Mouse (Mus musculus): ENCODE measurements at regions not wholly inside any gene's neighbourhood (a gene's known extent, or its start where the extent isn't known, plus 50 kb on each side); places are given as distances from the start of the nearest gene placed in this dataset.

DNA sequence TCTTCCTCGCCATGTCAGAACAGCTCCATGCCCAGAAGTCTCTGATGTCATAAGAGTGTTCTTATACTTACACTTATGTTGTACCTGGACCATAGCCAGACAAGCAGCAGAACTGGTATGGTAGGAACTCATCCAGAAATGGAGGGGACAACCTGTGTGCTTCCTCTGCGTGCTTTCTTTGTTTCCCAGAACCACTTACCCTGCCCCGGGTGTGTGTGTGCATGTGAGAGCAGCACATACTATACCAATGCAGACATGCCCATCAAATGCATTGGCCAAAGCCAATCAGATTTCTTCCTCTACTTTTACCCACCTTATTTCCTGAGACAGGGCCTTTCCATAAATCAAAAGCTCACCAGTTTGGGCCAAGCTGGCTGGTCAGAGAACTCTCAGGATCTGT, 99.2 kb upstream of the Cd180 start:
- no peaks in the 10 kb centered on the region for H3K36me3 ChIP-seq
- 0 out of 2 replicates have a peak, but pooled peaks cover 6% of the 10 kb centered on the region for H3K27me3 ChIP-seq
- peaks cover 28% of the 10 kb centered on the region for H3K4me1 ChIP-seq
- no peak overlapping the region for H3K4me3 ChIP-seq
- ATAC-seq (ENCODE audit: low FRiP score, low read depth) = no peak
- 83% methylated on average over 3 of the region's 3 CpGs for WGBS
- H3K4me2 ChIP-seq (replicated peaks) = no peak overlapping the region
- H3K9ac ChIP-seq = no peak overlapping the region
- H3K27ac ChIP-seq = no peak overlapping the region
- no peaks in the 10 kb centered on the region for H3K9me3 ChIP-seq

DNA sequence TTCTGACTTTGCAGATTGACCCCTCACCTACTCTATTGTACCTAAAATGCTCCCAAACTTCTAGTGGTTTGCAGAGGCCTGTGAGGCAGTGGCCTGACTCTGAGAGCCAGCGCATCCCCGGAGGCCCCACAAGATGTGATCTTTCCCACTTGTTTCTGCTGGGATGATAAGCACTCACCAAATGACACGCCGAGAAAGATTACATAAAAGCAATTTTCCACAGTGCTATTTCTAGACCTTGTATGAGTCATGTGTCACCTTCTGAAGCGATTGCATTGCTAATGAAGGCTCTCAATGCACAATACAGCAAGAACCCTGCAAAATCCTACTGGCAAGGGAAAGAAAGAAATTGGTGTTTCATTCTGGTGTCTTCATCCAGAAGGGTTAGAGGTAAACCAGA, 97.8 kb upstream of the Cd180 start:
- no peak for ATAC-seq (ENCODE audit: low FRiP score, low read depth)
- WGBS = 97% methylated on average over 5 of the region's 5 CpGs

DNA sequence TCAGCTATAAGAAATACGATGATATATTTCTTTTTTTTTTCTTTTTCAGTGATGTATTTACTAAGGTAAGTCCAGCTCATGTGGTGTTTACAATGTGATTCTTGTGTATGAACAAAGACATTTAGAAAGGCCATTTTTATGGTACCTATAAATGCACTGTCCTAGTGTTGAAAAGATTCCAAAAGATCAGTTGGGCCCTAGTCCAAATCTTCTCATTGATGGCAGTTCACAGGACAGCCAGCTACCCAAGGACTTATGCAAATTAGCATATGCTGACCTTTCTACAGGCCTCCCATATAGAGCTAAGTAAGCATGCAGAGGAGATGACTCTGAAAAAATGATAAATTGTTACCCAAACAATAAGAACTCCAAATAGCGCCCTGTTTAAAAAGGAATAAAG, 97.3 kb upstream of the Cd180 start:
- peaks cover 10% of the 10 kb centered on the region; the same call in 1 of the 2 replicates for H3K4me1 ChIP-seq
- no peak overlapping the region for H3K4me3 ChIP-seq
- H3K9me3 ChIP-seq = no peaks in the 10 kb centered on the region
- H3K4me2 ChIP-seq (replicated peaks) = no peak overlapping the region
- H3K36me3 ChIP-seq = no peaks in the 10 kb centered on the region
- WGBS = 92% methylated on average over 2 of the region's 2 CpGs
- no peak overlapping the region for H3K9ac ChIP-seq
- ATAC-seq (ENCODE audit: low FRiP score, low read depth) = no peak
- no peak overlapping the region for H3K27ac ChIP-seq
- 0 out of 2 replicates have a peak, but pooled peaks cover 6% of the 10 kb centered on the region for H3K27me3 ChIP-seq

More for the DNA sequence above, 97.8 kb upstream of the Cd180 start:
- Histone ChIP-seq H3K4me3 (no peak overlapping the region), H3K36me3 (no peaks in the 10 kb centered on the region), H3K4me1 (peaks cover 14% of the 10 kb centered on the region), H3K27ac (no peak overlapping the region), H3K9ac (no peak overlapping the region), H3K27me3 (0 out of 2 replicates have a peak, but pooled peaks cover 6% of the 10 kb centered on the region), H3K9me3 (no peaks in the 10 kb centered on the region), H3K4me2 (replicated peaks) (no peak overlapping the region)

GRCm38 (mm10) chr13:102598181-102598580, 95.2 kb upstream of the Cd180 start:
- 87% methylated on average over 5 of the region's 5 CpGs for WGBS
- ATAC-seq (ENCODE audit: low FRiP score, low read depth) = no peak

DNA sequence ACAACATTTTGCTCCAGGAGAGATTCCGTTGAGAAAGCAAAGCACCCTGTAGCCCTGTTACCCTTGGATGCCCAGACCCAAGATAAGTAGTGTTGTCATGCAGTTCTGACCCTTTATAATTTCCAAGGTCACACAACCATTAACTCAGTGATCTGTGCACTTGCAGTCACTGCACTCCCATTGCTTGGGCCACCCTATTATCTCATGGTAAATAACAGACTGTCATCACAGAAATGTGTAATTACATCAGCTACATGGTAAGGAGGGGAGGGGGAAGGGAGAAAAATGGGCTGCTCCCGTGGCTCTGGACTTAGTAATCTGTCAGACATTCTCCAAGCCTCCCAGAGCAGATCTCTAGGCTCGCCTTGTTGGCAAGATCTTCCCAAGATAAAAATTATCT, 93.8 kb upstream of the Cd180 start:
- Histone ChIP-seq H3K9ac (no peak overlapping the region), H3K4me3 (no peak overlapping the region), H3K27ac (no peak overlapping the region), H3K27me3 (no peaks in the 10 kb centered on the region), H3K4me2 (replicated peaks) (no peak overlapping the region), H3K9me3 (no peaks in the 10 kb centered on the region), H3K4me1 (no peaks in the 10 kb centered on the region), H3K36me3 (no peaks in the 10 kb centered on the region)
- WGBS = 70% methylated on average over 3 of the region's 3 CpGs
- no peak for ATAC-seq (ENCODE audit: low FRiP score, low read depth)

More at GRCm38 (mm10) chr13:102598181-102598580, 95.2 kb upstream of the Cd180 start:
- no peak overlapping the region for H3K9ac ChIP-seq
- H3K9me3 ChIP-seq = no peaks in the 10 kb centered on the region
- H3K27me3 ChIP-seq = no peaks in the 10 kb centered on the region
- H3K4me1 ChIP-seq = no peaks in the 10 kb centered on the region
- H3K36me3 ChIP-seq = no peaks in the 10 kb centered on the region
- H3K4me2 ChIP-seq (replicated peaks) = no peak overlapping the region
- H3K27ac ChIP-seq = no peak overlapping the region
- H3K4me3 ChIP-seq = no peak overlapping the region

- ATAC-seq (ENCODE audit: low FRiP score, low read depth) = no peak
- H3K4me3 ChIP-seq = no peak overlapping the region
- no peaks in the 10 kb centered on the region for H3K4me1 ChIP-seq
- H3K36me3 ChIP-seq = no peaks in the 10 kb centered on the region
- no peak overlapping the region for H3K4me2 ChIP-seq (replicated peaks)
- no peaks in the 10 kb centered on the region for H3K27me3 ChIP-seq
- WGBS = 84% methylated on average over 4 of the region's 4 CpGs
- no peak overlapping the region for H3K9ac ChIP-seq
- H3K9me3 ChIP-seq = no peaks in the 10 kb centered on the region
- H3K27ac ChIP-seq = no peak overlapping the region
Measured at GRCm38 (mm10) chr13:102600026-102600425, 93.3 kb upstream of the Cd180 start.

GRCm38 (mm10) chr13:102624461-102624860, 68.9 kb upstream of the Cd180 start:
- no peaks in the 10 kb centered on the region for H3K27me3 ChIP-seq
- H3K36me3 ChIP-seq = no peaks in the 10 kb centered on the region
- no peak for ATAC-seq (ENCODE audit: low FRiP score, low read depth)
- 84% methylated on average over 2 of the region's 2 CpGs for WGBS
- H3K9me3 ChIP-seq = no peaks in the 10 kb centered on the region
- no peak overlapping the region for H3K4me2 ChIP-seq (replicated peaks)
- H3K9ac ChIP-seq = no peak overlapping the region
- H3K27ac ChIP-seq = peak overlapping the region; percentile 90; the same call in 1 of the 2 replicates
- H3K4me1 ChIP-seq = peaks cover 28% of the 10 kb centered on the region
- no peak overlapping the region for H3K4me3 ChIP-seq

DNA sequence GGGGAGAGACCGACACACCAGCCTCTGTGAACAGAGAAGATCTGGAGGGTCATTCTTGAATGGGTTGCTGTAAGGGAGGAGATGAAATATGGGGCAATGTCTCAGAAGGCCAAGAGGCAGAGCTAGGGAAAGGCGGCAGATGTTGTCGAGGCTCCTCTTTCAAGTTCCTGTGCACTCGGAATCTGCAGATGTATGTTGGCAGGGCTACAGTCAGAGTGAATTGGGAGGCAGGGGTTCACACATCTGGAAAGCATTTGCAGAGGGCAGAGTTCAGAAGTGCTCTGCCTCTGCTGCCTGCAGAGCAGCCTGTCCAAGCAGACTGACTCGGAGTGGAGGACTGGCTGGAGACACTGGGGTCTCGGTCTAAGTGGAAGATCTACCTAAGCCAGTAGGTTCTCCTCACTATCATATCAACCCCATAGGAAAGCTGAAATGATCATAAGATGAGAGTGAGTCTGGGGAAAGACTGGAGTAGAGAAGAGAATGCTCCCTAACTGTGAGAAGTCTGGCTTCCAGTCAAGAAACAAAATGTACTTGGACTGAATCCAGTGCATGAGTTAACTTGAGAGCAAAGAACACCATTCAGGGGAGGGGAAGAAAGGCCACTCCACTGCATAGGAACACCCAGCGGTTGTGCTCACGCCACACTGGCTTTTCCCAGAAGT, 68.1 kb upstream of the Cd180 start:
- H3K4me3 ChIP-seq = no peak overlapping the region
- ATAC-seq (ENCODE audit: low FRiP score, low read depth) = peak; percentile 95
- H3K27me3 ChIP-seq = no peaks in the 10 kb centered on the region
- H3K9me3 ChIP-seq = no peaks in the 10 kb centered on the region
- H3K9ac ChIP-seq = no peak overlapping the region
- H3K36me3 ChIP-seq = no peaks in the 10 kb centered on the region
- 10% methylated on average over 8 of the region's 8 CpGs for WGBS
- H3K27ac ChIP-seq = peak overlapping the region; percentile 90
- H3K4me1 ChIP-seq = peaks cover 28% of the 10 kb centered on the region
- H3K4me2 ChIP-seq (replicated peaks) = peak overlapping the region; percentile 51

- H3K36me3 ChIP-seq = no peaks in the 10 kb centered on the region
- 0 out of 2 replicates have a peak, but pooled peaks have one; percentile 3 for ATAC-seq (ENCODE audit: low FRiP score, low read depth)
- H3K4me2 ChIP-seq (replicated peaks) = peak overlapping the region; percentile 51
- H3K4me3 ChIP-seq = no peak overlapping the region
- H3K27me3 ChIP-seq = no peaks in the 10 kb centered on the region
- H3K9me3 ChIP-seq = no peaks in the 10 kb centered on the region
- 9% methylated on average over 5 of the region's 5 CpGs for WGBS
- peak overlapping the region; percentile 90 for H3K27ac ChIP-seq
- H3K9ac ChIP-seq = no peak overlapping the region
- H3K4me1 ChIP-seq = peaks cover 28% of the 10 kb centered on the region
Measured at GRCm38 (mm10) chr13:102625836-102626340, 67.5 kb upstream of the Cd180 start.

GRCm38 (mm10) chr13:102627786-102628185, 65.6 kb upstream of the Cd180 start:
- Histone ChIP-seq H3K4me1 (peaks cover 28% of the 10 kb centered on the region), H3K4me3 (no peak overlapping the region), H3K9ac (no peak overlapping the region), H3K27me3 (no peaks in the 10 kb centered on the region), H3K4me2 (replicated peaks) (no peak overlapping the region), H3K36me3 (no peaks in the 10 kb centered on the region), H3K27ac (no peak overlapping the region), H3K9me3 (no peaks in the 10 kb centered on the region)
- ATAC-seq (ENCODE audit: low FRiP score, low read depth) = no peak
- 57% methylated on average over 4 of the region's 4 CpGs for WGBS

DNA sequence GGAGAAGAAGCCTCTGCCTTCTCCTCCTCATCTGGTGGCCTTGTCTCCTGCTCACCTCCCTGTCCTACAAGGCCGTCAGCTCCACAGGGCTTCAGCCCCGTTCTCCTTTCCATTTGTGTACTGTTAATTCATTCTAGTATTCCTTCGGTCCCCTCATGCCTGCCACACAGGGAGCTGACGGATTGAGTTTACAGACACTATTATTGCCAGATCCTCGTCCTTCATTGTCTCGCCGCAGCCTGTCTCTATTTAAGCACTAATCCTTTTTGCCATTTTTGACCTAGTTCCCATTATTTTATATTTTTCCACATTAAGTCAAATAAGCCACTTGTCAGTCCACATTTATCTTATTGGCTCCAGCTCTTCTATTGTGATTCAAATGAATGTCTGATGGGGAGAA, 64.2 kb upstream of the Cd180 start:
- Histone ChIP-seq H3K4me2 (replicated peaks) (no peak overlapping the region), H3K27ac (no peak overlapping the region), H3K4me1 (peaks cover 27% of the 10 kb centered on the region), H3K9me3 (no peaks in the 10 kb centered on the region), H3K27me3 (peaks cover 5% of the 10 kb centered on the region; the same call in 1 of the 2 replicates), H3K36me3 (no peaks in the 10 kb centered on the region), H3K4me3 (no peak overlapping the region), H3K9ac (no peak overlapping the region)
- 79% methylated on average over 7 of the region's 7 CpGs for WGBS
- no peak for ATAC-seq (ENCODE audit: low FRiP score, low read depth)

DNA sequence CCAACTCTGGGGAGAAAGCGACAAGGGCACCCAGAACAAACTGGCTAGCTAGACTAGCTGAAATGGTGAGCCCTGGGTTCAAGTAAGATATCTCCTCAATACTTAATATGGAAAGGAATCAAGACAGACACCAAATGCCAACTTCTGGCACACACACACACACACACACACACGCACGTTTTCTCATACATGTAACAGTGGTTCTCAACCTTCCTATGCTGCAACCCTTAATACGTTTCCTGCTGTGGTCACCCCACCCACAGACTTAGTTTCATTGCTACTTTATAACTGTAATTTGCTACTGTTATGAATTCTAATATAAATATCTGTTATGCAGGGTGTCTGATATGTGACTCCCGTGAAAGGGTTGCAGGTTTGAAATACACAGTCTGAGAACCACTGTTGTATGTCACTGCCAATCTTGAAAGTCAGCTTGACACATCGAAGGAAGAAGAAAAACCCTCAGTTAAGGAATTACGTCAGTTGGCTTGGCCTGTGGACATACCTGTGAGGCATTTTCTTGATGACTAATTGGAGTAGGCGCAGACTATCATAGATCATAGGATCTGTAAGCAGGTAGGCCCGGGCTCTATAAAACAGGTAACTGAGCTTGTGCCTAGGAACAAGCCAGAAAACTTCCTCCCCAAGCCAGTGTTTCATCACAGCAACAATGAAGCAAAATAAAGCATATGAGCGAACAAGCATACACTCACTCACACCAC, 59.0 kb upstream of the Cd180 start:
- no peak overlapping the region for H3K9ac ChIP-seq
- peaks cover 5% of the 10 kb centered on the region; the same call in 1 of the 2 replicates for H3K27me3 ChIP-seq
- ATAC-seq (ENCODE audit: low FRiP score, low read depth) = no peak
- H3K4me2 ChIP-seq (replicated peaks) = no peak overlapping the region
- H3K36me3 ChIP-seq = no peaks in the 10 kb centered on the region
- H3K27ac ChIP-seq = no peak overlapping the region
- 87% methylated on average over 10 of the region's 10 CpGs for WGBS
- H3K4me3 ChIP-seq = no peak overlapping the region
- H3K9me3 ChIP-seq = no peaks in the 10 kb centered on the region
- H3K4me1 ChIP-seq = no peaks in the 10 kb centered on the region
